Mouse (Mus musculus) ovary, postnatal 14 days (tissue): ENCODE measurements around the gene Furin.
A peak's percentile ranks its signal among the peaks of the same experiment; 100 is the strongest.
"Not testable (repeated sequence)": the region's sequence is repeated elsewhere in the genome, so short reads cannot be mapped to it uniquely, and the experiment has no call there.

Experiments used
- DNase-seq: peaks from one replicate; pipeline ENCODE4 v3.0.0; 2022; ENCODE audit warnings: low spot score

The Furin gene

GRCm38 (mm10) chr7:80401041-80401859 is 4.0 kb downstream of the Furin start:
- DNase-seq: no peak

DNA sequence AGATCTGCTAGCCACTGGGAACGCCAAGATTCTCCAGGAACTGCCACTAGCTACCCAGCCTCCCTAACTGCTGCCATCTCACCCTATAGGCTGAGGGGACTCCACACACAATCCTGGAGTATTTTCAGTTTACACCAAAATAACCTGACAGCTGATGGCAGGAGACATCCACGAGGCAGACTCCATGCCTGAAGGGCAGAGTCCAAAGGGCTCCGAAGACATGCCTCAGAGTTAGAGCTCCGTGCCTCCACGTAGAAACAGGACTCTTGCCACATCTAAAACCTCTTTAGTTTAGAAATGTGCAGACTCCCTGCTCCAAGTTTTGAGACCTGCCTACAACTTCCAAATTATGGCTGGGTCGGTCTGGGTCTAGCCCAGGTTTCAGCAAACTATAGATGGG is 4.7 kb downstream of the Furin start:
- no peak for DNase-seq

DNA sequence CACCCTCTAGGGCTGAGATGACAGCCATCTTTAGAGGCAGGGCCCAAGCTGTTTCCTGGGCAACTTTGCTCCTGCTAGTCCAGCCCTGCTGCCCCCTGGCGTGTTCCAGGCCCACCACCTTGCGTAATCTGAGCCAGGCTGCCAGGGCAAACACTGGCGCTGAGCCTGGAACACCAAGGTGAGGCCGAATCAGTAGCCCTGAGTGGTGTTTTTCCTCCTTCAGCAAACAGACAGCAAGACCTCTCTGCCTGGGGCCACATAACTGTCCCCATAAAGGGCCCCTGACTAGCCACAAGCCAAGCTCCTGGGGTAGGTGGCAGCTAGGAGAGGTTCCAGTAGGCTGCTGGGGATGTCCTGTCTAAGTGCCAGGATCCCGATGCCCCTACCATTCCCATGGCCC is 5.1 kb downstream of the Furin start:
- DNase-seq: no peak

DNA sequence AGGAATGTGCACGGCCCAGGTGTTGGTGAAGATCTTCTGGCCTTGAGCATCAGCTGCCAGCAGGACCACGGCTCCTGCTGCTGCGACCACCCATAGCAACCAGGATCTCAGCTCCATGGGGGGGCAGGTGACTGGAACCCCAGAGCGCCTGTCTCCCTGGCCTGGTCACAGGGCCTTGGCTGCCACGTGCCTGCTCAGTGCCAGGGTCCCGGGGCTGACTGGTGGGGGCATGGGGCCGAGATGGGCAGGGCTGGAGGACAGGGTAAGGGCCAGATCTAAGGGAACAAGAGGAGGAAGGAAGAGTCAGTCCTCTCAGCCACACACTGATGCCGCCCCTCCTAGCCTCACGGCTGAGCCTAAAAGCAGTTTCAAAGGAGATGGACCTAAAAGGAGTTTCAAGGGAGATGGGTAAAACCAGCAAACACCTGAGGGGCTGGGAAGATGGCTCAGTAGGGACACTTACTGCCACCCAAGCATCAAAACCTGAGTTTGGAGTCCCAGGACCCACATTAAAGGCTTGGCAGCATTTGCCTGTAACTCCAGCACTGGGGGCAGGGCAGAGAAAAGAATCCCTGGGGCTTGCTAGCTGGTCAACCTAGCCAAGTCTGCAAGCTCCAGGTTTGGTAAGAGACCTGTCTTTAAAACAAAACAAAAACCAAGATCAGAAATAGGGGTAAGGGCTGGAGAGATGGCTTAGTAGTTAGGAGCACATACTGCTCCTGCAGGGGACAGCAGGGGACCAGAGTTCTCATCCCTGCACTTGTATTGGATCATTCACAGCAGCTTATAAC is 6.4 kb downstream of the Furin start:
- DNase-seq: no peak

DNA sequence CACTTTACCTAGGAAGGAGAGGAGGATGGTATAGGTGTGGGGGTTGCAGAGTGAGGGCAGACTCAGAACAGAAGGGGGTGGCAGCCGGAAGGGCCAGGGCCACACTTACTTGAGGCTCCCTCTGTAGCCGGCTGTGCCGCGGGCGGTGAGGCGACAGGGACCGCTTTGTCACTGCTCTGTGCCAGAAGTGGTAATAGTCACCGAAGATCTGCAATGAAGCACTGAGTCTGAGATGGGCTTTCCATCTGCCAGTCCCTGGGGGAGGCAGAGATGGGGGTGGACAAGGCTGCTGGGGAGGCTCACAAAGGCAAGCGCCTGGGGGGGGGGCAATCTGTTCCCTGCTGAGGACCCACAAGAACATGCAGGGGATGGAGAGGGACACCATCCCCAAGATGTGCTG is 7.2 kb downstream of the Furin start:
- DNase-seq: no peak

DNA sequence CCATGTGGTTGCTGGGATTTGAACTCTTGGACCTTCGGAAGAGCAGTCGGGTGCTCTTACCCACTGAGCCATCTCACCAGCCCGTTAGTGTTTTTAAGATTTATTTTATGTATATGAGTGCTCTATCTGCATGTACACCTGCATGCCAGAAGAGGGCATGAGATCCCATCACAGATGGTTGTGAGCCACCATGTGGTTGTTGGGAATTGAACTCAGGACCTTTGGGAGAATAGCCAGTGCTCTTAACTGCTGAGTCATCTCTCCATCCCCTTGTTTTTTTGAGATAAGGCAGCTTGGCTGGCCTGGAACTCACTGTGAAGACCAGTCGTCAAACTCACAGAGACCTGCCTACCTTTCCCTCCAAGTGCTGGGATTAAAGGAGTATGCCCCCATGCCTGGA is 8.8 kb downstream of the Furin start:
- DNase-seq: not testable (repeated sequence)

DNA sequence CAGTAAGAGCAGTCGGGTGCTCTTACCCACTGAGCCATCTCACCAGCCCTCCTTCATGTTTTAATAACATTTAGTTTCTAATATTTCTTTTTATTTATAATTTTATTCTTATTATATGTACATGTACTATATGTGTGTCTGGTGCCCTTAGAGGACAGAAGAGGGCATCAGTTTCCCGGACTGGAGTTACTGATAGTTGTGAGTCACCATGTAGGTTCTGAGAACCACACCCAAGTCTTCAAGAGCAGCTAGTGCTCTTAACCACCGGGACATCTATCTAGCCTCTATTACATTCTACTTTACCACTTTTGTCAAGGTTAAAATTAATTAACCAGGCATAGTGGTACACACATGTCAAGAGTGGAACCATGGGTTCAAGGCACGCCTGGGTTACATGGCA is 10.6 kb downstream of the Furin start:
- DNase-seq: no peak

DNA sequence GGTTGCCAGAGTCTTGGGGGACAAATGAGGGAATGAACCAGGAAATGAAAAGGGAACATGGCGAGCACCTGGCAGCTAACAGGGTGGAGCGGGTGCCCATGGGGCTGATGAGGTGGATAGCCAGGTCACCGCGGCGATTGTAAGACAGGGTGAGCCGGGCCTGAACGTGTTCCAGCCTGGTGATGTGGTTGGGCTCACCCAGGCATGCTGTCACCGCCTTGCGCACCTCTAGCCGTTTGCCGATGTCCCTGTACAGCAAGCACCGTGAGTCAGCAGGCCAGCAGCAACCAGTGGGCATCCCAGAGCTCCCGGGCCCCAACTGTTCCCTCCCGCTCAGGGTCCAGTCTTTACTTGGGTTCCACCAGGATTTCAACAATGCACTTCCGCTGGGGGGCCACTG is 13.1 kb downstream of the Furin start:
- DNase-seq: no peak

- DNase-seq: no peak
Measured at GRCm38 (mm10) chr7:80387633-80388543, 17.3 kb downstream of the Furin start, which contains the start of gene Fes. Gene Fes, minus strand, starts transcription at chr7:80387946.

DNA sequence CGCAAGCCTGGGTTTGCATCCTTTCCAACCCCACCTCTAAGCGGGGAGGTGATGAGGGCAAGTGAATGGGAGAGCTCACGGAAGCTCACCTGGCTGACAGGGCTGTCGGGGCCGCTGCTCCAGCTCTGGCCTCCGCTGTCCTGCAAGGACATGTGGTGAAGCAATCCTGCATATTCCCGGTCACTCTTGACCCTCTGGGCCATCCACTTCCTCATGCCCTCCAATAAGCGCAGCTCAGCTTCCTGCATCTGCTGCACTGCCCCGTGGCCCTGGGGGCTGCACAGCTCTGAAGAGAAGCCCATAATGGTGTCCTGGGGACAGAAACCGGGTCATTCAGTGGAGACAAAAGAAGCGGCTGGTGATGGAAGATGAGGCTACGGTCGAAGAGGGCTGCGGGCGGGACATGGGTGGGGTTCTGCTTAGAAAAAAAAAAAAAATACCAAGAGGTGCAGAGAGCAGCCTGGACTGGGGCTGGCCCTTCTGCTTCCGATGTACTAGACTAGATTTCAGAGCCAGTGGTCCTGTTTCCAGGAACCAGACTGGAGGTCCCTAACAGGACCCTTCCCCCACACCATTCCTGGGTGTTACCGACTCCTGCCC is 18.1 kb downstream of the Furin start:
- DNase-seq: no peak

GRCm38 (mm10) chr7:80386235-80386930 is 18.9 kb downstream of the Furin start:
- peak; percentile 92 for DNase-seq

GRCm38 (mm10) chr7:80382919-80383318 is 22.3 kb downstream of the Furin start:
- DNase-seq: no peak

- no peak for DNase-seq
Measured at GRCm38 (mm10) chr7:80379531-80379930, 25.7 kb downstream of the Furin start.

- peak; percentile 68 for DNase-seq
Measured at GRCm38 (mm10) chr7:80377471-80377870, 27.8 kb downstream of the Furin start.

DNA sequence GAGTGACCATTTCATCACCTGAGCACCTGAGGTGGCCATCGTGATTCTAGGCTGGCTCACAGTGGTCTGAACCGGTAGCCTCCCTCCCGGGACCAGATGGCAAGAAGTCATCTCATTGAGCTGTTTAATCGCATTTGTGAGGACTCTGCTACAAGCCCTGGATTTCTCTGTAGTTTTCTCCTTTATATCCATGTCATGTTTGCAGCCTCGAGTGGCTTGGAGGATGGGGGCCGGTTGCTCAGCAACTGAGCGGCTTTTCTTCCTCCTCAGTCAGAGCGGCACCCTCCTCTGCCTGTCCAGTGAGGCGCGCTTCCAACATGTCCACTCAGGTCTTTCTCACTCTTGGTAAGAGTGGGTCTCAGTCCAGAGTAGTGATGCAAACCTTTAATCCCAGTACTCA is 29.0 kb downstream of the Furin start:
- DNase-seq: no peak

DNA sequence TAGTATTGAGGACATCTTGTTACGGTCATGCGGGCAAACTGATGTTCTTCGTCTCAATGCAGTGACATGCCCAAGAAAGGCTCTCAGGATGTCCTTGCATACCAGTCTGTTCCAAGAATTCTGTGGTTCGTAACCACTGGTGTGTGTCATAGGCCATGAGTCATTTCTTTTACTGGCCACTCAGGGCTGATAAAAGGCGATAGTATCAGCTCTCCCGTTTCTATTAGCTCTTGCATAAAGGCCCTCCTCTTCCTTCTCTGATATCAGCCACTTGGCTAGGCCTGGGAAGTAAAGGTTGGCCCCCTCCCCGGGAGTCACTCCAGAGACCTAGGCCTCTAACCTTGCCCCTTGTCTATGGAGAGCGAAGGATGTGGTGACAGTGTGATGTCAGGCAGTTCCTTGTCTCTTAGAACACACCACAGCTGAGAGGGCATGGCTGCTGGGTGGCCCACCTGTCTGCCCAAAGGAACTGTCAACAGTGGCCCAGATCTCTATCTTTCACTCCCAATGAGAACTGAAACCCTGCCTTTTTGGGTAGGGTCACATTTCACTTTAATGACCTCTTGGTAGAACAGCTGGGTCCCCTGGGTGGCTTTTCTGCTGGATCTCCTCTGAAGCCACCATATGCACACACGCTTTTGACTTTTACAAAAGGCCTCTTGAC is 29.7 kb downstream of the Furin start:
- no peak for DNase-seq

DNA sequence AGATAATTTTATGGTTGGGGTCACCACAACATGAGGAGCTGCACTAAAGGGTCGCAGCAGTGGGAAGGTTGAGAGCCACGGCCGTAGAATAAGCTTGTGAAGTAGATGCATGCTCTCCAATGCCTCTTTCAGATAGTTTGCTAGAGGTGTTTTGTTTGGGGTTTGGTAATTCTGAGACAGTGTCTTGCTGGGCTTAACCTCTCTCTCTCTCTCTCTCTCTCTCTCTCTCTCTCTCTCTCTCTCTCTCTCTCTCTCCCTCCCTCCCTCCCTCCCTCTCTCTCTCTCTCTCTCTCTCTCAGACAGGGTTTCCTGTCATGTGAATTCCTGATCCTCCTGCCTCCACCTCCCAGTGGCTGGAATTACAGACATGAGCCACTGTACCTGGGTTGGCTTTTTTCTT is 30.5 kb downstream of the Furin start:
- no peak for DNase-seq

DNA sequence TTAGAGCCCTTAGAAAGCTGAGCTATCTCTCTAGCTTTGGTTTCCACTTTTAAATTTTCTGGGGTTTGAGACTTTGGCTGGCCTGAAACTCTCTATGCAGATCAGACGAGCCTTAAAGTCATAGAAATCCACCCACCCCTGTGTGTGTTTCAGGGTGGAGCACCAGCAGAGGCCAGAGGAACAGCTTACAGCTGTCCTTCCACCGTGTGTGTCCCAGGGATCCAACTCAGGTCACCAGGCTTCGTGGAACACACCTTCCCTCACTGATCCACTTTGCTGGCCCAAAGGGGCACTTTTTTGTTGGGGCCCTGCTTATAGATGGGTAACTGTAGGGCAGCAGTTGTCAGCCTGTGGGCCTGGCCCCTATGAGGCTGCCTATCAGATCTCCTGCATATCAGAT is 31.0 kb downstream of the Furin start:
- DNase-seq: no peak

DNA sequence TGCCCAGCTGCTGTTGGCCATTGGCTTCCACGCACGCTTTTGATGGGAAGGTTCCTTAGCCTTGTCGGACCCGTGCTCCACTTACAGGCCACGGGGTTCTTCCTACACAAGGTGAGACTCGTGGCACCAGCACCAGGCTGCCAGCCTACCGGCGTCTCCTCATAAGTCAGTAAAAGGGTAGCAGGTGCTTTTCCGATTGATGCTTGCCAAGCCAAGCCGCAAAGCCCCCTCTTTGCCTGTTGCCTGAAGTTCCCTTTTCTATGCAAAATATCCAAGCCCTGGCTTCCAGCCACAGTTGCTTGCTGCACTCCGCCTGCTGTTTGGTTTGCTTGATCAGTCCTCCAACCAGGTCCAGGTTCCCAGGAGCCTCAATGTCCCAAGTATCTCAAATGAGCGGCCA is 31.4 kb downstream of the Furin start:
- DNase-seq: no peak

GRCm38 (mm10) chr7:80373352-80373751 is 31.9 kb downstream of the Furin start:
- no peak for DNase-seq

DNA sequence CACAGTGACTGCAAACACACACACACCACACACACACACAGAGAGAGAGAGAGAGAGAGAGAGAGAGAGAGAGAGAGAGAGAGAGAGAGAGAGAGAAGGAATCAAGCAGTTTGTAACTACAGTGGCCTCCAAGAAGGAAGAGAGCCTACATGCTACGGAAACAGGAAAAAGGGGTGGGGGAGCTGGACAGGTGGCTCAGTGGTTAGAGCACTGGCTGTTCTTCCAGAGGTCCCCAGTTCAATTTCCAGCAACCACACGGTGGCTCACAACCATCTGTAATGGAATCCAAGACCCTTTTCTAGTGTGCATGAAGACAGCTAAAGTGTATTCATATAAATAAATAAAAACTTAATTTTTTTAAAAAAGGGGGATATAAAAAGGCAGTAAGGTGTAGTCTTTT is 32.6 kb downstream of the Furin start:
- no peak for DNase-seq
